In the genomic region with DNA sequence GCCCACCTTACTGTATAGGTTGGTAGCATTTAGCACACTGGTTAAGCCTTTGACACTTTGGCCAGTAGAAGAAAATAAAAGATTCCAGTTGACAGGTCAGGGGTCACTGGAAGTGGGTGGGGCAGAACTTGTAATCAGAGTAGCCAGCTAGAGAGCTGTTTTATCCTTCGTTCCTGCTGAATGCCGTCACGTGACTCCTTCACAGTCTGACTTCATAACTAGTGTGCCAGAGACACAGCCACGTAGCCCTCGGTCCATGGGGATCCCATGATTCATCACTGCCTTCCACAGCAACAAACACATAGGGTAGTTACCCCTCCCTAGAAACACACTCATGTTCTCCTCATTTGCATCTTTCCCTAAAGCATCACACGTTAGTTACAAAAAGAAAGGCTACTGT, we compare ENCODE assay signal across 14 mouse cellular contexts. TPM values are rescaled to one million over a fixed set of nuclear protein-coding genes. Genes with fewer than 3 reads are reported as not detected.
DNase-seq lines count a peak whose midpoint lies in the region; ATAC-seq and TF ChIP-seq lines count a peak whose summit lies in the region.
"Had no signal": no experiment of that assay in that cellular context is flagged by ENCODE, and none has a peak within 500 bp of the region (broad histone marks: within the 10 kb centered on the region; RNA-seq: fewer than 3 reads in every experiment).

No protein-coding gene starts in this region.

- TF ChIP-seq POLR2A in myocyte (IDR thresholded peaks at IDR 0.05; ENCODE audit: insufficient read length, low read depth), result no peak

- no peak overlapping the region for H3K4me3 ChIP-seq in midbrain, embryonic 10.5 days
- no peak overlapping the region for H3K4me3 ChIP-seq in midbrain, embryonic 14.5 days (replicated peaks; ENCODE audit: low read depth, low read length)
- no peak overlapping the region for H3K4me3 ChIP-seq in embryonic facial prominence, embryonic 11.5 days (ENCODE audit: low read depth, low read length)
- no peak overlapping the region for H3K4me3 ChIP-seq in myocyte
- no peak overlapping the region for H3K4me3 ChIP-seq in limb, embryonic 10.5 days
- H3K4me3 ChIP-seq: forebrain, embryonic 13.5 days; heart, adult 2 months; liver, embryonic 13.5 days had no signal

- intact Hi-C loops in heart, postnatal 14 days (cut with DNase I), result no loop called here

- no peaks in the 10 kb centered on the region for H3K79me2 ChIP-seq in myocyte (ENCODE audit: control insufficient read depth, insufficient read depth)

- peaks cover 37% of the 10 kb centered on the region for H3K4me1 ChIP-seq in midbrain, embryonic 10.5 days
- H3K4me1 ChIP-seq in midbrain, embryonic 14.5 days (ENCODE audit: control insufficient read depth, insufficient read depth, low read length), result peaks cover 8% of the 10 kb centered on the region; the same call in 1 of the 2 replicates
- no peaks in the 10 kb centered on the region for H3K4me1 ChIP-seq in embryonic facial prominence, embryonic 11.5 days (ENCODE audit: control insufficient read depth, insufficient read depth, low read length)
- H3K4me1 ChIP-seq in limb, embryonic 10.5 days, result peaks cover 29% of the 10 kb centered on the region

- peak; percentile 50 to 63 for DNase-seq in heart, adult 9 months (ENCODE audit: low spot score in 2 of 2)
- DNase-seq in heart, postnatal 14 days, result no peak
- peak; percentile 21 for DNase-seq in midbrain, embryonic 10.5 days (ENCODE audit: low spot score)
- DNase-seq in midbrain, embryonic 14.5 days, result no peak
- DNase-seq in embryonic facial prominence, embryonic 11.5 days (ENCODE audit: low spot score), result peak; percentile 46
- no peak for DNase-seq in adipocyte (ENCODE audit: low spot score)
- DNase-seq in limb, embryonic 10.5 days (ENCODE audit: low spot score), result no peak
- DNase-seq: adrenal gland, postnatal 14 days; liver, embryonic 13.5 days; lung, postnatal 4 days had no signal

- H3K9me3 ChIP-seq in midbrain, embryonic 10.5 days (replicated peaks), result no peaks in the 10 kb centered on the region
- no peaks in the 10 kb centered on the region for H3K9me3 ChIP-seq in midbrain, embryonic 14.5 days (ENCODE audit: control insufficient read depth, low read length)
- no peaks in the 10 kb centered on the region for H3K9me3 ChIP-seq in embryonic facial prominence, embryonic 11.5 days (replicated peaks; ENCODE audit: control insufficient read depth, low read length)
- H3K9me3 ChIP-seq in limb, embryonic 10.5 days (replicated peaks), result no peaks in the 10 kb centered on the region
- H3K9me3 ChIP-seq: forebrain, embryonic 13.5 days; liver, embryonic 13.5 days had no signal

- no peak for ATAC-seq in midbrain, embryonic 14.5 days (ENCODE audit: low FRiP score, low TSS enrichment)
- no peak for ATAC-seq in embryonic facial prominence, embryonic 11.5 days (replicated peaks; ENCODE audit: insufficient number of reproducible peaks, low FRiP score, low TSS enrichment, low read depth)
- ATAC-seq: CD4-positive, CD25-positive, alpha-beta regulatory T cell, adult 4 months had no signal

- H3K36me3 ChIP-seq in midbrain, embryonic 10.5 days, result peaks cover 4% of the 10 kb centered on the region; the same call in 1 of the 2 replicates
- H3K36me3 ChIP-seq in midbrain, embryonic 14.5 days (ENCODE audit: control insufficient read depth, insufficient read depth, low read length), result no peaks in the 10 kb centered on the region
- no peaks in the 10 kb centered on the region for H3K36me3 ChIP-seq in embryonic facial prominence, embryonic 11.5 days (replicated peaks; ENCODE audit: control insufficient read depth, insufficient read depth, low read depth, low read length)
- no peaks in the 10 kb centered on the region for H3K36me3 ChIP-seq in myocyte (ENCODE audit: control insufficient read depth, insufficient read depth)
- H3K36me3 ChIP-seq in limb, embryonic 10.5 days, result no peaks in the 10 kb centered on the region
- H3K36me3 ChIP-seq: liver, embryonic 13.5 days had no signal

- WGBS in midbrain, embryonic 10.5 days, result 27% methylated on average over 6 of the region's 6 CpGs
- 12% methylated on average over 6 of the region's 6 CpGs for WGBS in midbrain, embryonic 14.5 days
- 21% methylated on average over 6 of the region's 6 CpGs for WGBS in embryonic facial prominence, embryonic 11.5 days
- 32% methylated on average over 6 of the region's 6 CpGs for WGBS in limb, embryonic 10.5 days

- H3K9ac ChIP-seq in midbrain, embryonic 14.5 days (replicated peaks; ENCODE audit: low read length), result no peak overlapping the region
- H3K9ac ChIP-seq in embryonic facial prominence, embryonic 11.5 days (replicated peaks; ENCODE audit: low read length), result no peak overlapping the region
- H3K9ac ChIP-seq: forebrain, embryonic 13.5 days; liver, embryonic 13.5 days had no signal

- no peaks in the 10 kb centered on the region for H3K27me3 ChIP-seq in midbrain, embryonic 10.5 days (ENCODE audit: low read depth, poor library complexity, severe bottlenecking)
- no peaks in the 10 kb centered on the region for H3K27me3 ChIP-seq in midbrain, embryonic 14.5 days (ENCODE audit: control insufficient read depth, insufficient read depth, low read length)
- no peaks in the 10 kb centered on the region for H3K27me3 ChIP-seq in embryonic facial prominence, embryonic 11.5 days (ENCODE audit: control insufficient read depth, insufficient read depth, low read length)
- no peaks in the 10 kb centered on the region for H3K27me3 ChIP-seq in myocyte (ENCODE audit: control insufficient read depth, insufficient read depth, insufficient read length)
- H3K27me3 ChIP-seq in limb, embryonic 10.5 days (ENCODE audit: low read depth, poor library complexity, severe bottlenecking), result no peaks in the 10 kb centered on the region
- H3K27me3 ChIP-seq: forebrain, embryonic 13.5 days; liver, embryonic 13.5 days had no signal

- H3K27ac ChIP-seq in midbrain, embryonic 10.5 days (replicated peaks), result no peak overlapping the region
- no peak overlapping the region for H3K27ac ChIP-seq in midbrain, embryonic 14.5 days (replicated peaks; ENCODE audit: low read depth, low read length)
- no peak overlapping the region for H3K27ac ChIP-seq in embryonic facial prominence, embryonic 11.5 days (replicated peaks; ENCODE audit: low read depth, low read length)
- H3K27ac ChIP-seq in limb, embryonic 10.5 days, result no peak overlapping the region
- H3K27ac ChIP-seq: forebrain, embryonic 13.5 days; heart, adult 2 months; liver, embryonic 13.5 days had no signal

- no peak overlapping the region for H3K4me2 ChIP-seq in midbrain, embryonic 14.5 days (ENCODE audit: low read length)
- no peak overlapping the region for H3K4me2 ChIP-seq in embryonic facial prominence, embryonic 11.5 days (ENCODE audit: low read depth, low read length)
- no peak overlapping the region for H3K4me2 ChIP-seq in myocyte (ENCODE audit: low read depth)
- H3K4me2 ChIP-seq: forebrain, embryonic 13.5 days; liver, embryonic 13.5 days had no signal

- H3ac ChIP-seq in myocyte (ENCODE audit: control insufficient read depth, insufficient read length), result no peak overlapping the region

TF ChIP-seq in myocyte, 11 proteins besides CTCF, POLR2A, EP300 and RAD21:
- TF ChIP-seq E2F4 (IDR thresholded peaks at IDR 0.05; ENCODE audit: insufficient read depth) (no peak), USF1 (IDR thresholded peaks at IDR 0.05; ENCODE audit: low read depth) (peak; percentile 79)

RNA-seq across cellular contexts. Expression of a gene that starts 11.4 kb away (rescaled TPM):
- total RNA-seq in heart, postnatal 14 days (2021), result 10 to 100 TPM; 27.1 to 28.7 TPM
- 15.7 and 16.0 TPM in 2 replicates for polyA plus RNA-seq in midbrain, embryonic 10.5 days (2016; fragmentation: Nextera tagmentation; extraction: Ambion mirVana)
- polyA plus RNA-seq in midbrain, embryonic 14.5 days (2014; fragmentation: Nextera tagmentation; extraction: Ambion mirVana), result 28.3 and 35.7 TPM in 2 replicates
- 20.9 and 21.2 TPM in 2 replicates for polyA plus RNA-seq in embryonic facial prominence, embryonic 11.5 days (2014; fragmentation: Nextera tagmentation; extraction: Ambion mirVana)
- polyA plus RNA-seq in myocyte (2012; fragmentation: generic; extraction: Trizol), result 0.53 TPM
- 10.6 and 11.5 TPM in 2 replicates for polyA plus RNA-seq in limb, embryonic 10.5 days (2016; fragmentation: Nextera tagmentation; extraction: Ambion mirVana)

Comparison
In these comparisons a context has a peak if more than half of its experiments do, and no peak if none do; other contexts are left out.
1. DNase-seq: peak in heart, adult 9 months (2 of 2), midbrain, embryonic 10.5 days (single experiment) and embryonic facial prominence, embryonic 11.5 days (single experiment); none in heart, postnatal 14 days (0 of 2), midbrain, embryonic 14.5 days (single experiment), adipocyte (single experiment) and limb, embryonic 10.5 days (single experiment).